Mouse (Mus musculus): ENCODE results near the gene Cep57.

DNA sequence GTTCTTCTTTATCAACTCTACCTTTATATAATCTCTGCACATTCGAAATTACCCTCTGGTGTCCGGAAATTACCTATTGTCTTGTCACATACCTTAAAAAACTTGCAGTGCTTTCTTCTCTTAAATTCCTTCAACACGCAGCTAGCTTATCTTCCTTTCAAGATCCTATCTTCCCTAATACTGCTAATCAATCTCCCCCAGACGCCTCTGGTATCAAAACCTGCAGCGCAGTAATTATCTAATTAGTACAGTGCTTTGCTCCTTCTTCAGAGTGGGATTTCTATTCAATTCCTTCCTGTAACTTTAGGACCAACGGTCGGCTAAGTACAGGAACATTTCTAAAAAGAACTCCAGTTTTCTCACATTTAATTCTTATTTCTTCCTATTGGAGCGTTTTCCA, 1.0 kb downstream of the Cep57 start:
- TF ChIP-seq EP300 (IDR thresholded peaks at IDR 0.05; ENCODE audit: insufficient read depth, low read depth, low read length) (no peak), CTCF (IDR thresholded peaks at IDR 0.05; ENCODE audit: low read depth, low read length) (no peak), POLR2A (IDR thresholded peaks at IDR 0.05; ENCODE audit: insufficient read depth, low read length) (no peak)
